Mouse (Mus musculus): ENCODE measurements at regions not wholly inside any gene's neighbourhood (a gene's known extent, or its start where the extent isn't known, plus 50 kb on each side); places are given as distances from the start of the nearest gene placed in this dataset.

DNA sequence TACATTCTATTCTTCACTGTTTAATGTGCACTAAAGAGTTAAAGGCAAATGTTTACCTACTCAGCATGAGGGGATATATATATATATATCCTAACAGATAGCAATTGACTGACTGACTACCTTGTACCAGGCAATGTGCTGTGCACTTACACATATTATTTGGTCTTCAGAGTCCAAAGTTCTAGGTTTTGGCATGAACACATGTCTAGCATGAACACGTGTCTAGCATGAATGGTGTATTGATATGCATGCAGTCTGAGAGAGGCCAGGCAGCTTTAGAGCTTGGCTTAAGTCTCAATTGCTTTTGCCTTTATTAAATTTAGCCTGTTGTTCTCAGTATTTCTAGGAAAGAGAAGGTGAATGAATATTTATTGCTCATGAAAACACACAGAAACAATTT, 161.4 kb downstream of the Btg1 start:
- DNase-seq (ENCODE audit: low spot score): no peak

DNA sequence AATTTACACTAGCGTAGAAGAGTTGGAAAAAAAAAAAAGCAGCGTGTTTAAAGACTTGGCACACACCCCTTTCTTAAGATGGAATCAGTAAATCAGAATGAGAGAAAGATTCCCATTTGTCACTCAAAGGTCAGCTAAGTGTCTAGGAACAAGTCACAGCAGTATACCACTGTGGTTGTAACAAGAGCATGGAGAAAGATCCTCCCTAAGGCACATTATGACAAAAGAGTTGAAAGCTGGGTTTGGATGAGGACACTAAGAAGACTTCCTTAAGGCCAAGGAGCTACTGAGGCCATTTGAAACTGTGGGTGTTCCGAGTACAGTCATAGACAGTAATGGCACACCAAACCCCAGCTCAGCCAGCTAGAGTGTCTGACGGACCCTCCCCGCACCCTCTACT, 167.2 kb downstream of the Btg1 start:
- no peak for DNase-seq (ENCODE audit: low spot score)

DNA sequence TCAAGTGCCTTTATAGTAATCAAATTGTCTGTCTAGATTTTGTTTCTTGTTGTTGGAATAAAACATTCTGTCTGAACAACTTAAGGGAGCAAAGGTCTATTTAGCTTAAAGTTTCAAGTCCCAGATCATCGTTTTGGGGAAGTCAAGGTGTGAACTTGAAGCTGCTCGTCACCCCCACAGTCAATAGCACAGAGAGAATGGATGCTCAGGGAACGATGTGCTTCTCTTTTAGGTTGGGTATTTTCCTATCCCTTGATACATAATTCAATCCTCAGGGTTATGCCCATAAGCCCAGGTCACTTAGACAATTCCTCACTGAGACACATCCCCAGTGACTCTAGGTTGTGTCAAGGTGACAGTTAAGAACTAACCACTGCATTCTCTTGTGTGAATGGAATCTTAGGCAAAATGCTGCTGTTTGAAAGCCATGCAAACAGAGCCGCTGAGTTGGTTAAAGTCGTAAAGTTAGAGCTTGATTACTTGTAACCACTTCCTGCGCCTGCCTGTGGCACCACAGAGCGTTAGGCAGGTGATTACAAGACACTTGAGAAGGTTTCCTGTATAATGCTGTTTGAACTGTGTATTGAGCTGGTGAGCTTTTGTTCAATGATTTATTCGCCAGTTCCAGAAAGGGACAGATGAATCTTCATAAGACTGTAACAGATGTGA, 170.2 kb downstream of the Btg1 start:
- DNase-seq (ENCODE audit: low spot score): no peak

DNA sequence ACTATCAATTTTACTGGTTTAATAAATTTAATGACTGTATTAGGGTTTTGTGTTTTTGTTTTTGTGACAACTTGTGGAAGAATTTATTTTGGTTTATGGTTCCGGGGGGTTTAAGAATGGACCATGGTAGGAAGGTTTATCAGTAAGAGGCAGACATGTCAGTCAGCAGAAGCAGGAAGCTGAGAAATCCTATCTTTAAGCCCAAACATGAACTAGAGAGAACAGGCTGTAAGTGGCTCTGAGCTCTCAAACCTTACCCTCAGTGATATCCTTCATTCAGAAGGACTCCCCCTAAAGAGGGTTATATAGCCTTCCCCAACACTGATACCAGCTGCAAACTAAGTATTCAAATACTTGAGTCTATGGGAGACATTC, 170.8 kb downstream of the Btg1 start:
- no peak for DNase-seq (ENCODE audit: low spot score)

DNA sequence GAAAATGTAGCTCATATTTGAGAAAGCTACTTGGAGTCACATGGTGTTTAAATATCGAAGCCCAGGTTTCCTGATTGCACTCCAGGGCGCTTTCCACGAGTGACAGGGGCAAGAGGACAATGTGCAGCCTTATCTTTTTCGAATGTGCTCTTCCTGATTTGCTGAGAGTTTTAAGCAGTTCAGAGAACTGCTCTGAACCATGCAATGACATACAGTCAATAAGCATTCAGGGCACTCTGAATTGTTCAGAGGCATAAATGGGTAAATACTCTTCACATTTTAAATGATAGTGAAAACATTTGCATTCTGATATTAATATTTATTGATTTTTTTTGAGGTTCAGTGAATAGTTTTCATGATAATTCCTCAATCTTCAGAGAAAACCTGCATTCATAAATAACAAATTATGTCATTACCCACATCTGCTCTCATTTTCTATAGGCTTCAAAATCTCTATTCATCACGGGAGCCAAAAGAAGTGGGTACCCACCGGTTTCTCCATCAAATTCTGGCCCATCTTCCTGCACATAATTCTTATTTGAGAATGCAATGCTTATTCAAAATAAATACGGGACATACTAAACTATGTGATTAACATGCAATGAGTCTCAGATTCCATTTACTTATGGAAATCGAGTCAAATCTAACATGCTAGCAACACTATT, 171.7 kb downstream of the Btg1 start:
- no peak for DNase-seq (ENCODE audit: low spot score)

DNA sequence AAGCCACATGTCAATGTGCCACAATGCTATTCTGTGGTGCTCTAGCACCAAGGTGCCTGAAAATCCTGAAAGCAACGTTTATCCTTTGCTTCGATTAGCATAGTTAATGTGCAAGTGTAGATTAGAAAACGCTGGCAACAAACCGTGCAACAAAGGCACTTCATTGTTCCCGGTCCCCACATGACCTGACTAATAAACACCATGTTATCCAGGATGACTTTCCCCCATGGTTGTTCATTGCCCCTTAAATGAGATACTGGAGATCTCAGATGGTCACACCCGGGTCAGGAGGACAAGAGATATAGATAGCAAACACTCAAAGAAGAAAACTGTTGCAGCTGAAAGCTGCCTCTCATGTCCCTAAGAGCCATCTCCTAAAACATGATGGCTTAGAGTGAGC, 180.3 kb downstream of the Btg1 start:
- DNase-seq (ENCODE audit: low spot score): no peak

DNA sequence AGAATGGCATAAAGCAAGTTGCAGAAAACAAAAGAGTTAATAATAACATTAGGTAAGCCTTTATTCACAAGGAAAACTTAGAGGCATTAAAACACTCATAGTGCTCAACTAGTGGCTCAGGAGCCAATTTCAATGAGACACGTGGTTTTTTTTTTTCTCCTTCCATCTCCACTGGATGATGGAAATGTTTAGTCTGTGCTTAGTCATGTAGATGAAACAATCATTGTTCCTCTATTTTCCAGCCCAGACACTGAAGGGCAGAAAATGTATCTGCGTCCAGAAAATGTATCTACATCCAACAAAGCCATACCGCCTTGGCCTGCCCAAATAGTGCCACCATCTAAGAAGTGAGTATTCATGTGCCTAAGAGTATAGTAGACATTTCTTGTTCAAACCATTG, 184.0 kb downstream of the Btg1 start:
- no peak for DNase-seq (ENCODE audit: low spot score)

DNA sequence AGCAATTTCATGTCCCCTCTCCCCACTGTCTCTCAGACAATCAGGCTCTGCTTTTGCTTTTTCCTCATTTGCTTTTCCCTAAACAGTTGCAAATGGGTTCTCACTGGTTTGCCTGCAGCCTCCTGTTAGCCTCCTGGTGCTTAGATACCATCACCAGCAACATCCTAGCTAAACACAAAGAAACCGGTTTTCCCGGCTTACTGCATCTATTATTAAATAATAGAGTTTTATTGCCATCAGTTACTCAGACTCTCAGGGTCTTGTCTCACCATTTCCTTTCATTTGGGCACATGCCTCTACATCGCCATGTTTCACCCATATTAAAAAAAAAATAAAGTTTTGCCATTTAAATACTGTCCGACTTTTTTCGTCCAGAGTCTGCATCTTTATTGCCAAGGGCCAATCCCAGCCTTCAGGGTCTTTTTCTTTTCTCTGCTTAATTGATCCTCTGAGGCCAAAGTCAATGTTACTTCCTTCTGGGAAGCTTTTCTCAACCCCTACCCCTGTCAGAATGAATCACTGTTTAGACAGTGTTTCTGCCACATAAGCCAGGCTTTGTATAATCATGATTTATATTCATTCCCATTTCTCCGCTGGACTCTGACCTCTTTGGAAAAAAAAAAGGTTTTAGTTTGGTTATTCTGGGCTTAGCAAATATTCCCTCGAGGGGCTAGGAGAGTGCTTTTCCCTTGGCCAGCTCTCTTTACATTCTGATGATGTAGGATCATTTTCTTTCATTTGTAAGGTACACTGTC, 187.4 kb downstream of the Btg1 start:
- no peak for DNase-seq (ENCODE audit: low spot score)

DNA sequence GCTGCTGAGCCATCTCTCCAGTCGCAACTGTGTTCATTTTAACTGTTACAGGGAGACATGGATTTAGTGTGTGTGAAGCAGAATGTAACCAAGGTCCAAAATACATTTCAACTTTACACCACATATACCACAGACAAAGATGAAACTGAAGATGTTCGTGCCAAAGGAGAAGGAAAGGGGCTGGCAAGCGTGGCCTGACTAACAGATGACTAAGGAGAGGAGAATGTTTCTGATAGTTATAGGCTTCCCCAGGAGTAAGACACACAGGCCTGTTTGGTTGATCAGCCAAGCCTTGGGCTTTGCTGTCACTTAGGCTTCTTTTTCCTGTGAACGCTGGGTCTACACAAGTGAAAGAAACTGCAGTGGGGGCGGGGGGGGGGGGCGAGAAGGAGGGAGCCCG, 189.8 kb downstream of the Btg1 start:
- no peak for DNase-seq (ENCODE audit: low spot score)

DNA sequence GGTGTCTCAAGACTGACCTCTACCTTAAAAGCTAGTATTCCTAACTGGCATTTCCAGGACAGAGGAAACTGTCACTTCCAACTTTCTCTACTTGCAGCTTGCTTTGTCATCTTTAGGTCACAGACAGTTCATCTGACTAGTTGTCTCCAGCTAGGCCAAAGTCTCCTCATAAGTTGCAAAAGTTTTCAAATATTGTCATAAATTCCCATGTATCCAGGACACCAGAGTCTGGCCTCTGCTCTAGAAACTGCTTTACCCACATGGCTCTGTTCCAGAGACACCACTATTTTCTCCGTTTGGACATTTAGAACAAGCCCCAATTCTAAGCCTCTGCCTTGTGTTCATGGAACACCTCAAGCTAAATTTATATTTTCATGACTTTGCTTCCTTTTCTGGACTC, 205.0 kb downstream of the Btg1 start:
- peak; percentile 38 for DNase-seq (ENCODE audit: low spot score)

DNA sequence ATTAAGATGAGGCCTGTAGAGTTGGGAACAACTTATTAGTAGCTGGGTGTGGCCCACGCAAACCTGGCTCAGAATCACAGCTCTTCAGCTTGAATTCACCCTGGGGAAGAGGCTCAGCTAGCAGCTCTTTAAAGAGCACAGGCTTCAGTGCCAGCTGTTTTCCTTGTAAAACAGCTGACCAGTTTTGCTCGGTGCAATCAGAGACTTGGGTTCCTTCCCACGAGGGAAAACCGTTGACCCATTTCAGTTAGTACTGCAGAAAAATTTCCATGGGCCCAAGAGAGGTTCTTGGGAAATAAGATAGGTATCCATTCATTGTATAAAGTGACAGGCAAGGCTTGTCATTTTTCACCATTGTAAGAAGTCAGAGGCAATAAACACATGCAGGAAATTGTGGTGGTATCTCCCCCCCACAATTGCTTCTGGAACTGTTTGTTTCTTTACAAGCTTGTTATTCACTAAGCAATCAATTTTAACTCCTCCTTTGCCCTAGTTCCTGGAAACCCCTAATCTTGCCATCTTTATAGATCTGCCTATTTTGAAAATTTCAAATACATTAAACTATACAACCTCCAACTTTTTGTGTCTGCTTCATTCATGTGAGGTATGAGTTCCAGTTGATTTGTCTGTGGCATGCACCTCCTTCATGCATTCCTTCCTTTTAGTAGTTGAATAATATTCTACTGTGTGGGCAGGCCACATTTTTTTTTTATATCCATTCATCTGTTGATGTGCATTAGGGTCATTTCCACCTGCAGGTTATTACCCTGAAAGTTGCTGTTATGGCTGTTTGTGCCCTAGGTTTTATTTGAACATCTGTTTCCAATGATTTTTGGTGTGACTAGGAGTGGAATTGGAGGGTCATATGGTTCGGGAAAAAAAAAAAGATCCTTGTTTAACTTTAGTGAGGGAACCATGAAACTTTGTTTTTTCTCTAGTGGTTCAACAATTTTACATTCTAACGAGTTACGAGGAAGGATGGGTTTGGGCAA, 205.8 kb downstream of the Btg1 start:
- peak; percentile 72 for DNase-seq (ENCODE audit: low spot score)

DNA sequence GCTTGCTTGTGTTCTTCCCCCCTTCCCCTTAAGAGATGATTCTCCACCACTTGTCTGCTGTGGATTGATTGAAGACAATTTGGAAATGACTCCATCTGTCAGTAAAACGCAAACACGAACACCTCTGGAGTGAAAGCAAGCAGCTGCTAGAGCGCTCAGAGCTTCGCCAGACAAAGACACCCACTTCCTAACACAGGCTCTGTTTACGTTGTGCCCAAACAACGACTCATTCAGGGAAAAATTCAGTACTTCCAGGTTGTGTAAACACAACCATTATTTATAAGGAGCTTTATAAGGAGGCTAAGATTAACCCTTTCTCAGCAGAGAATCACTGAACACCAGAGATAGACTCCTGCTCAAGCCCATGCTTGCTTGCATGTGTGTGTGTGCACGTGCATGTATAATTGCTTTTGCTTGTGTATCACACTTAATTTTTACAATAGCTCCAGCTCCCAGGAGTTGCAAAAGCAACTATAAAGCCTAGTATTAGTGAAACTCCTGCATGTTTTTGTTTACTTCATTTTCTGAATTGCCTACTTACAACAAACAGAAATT, 209.5 kb downstream of the Btg1 start:
- no peak for DNase-seq (ENCODE audit: low spot score)

DNA sequence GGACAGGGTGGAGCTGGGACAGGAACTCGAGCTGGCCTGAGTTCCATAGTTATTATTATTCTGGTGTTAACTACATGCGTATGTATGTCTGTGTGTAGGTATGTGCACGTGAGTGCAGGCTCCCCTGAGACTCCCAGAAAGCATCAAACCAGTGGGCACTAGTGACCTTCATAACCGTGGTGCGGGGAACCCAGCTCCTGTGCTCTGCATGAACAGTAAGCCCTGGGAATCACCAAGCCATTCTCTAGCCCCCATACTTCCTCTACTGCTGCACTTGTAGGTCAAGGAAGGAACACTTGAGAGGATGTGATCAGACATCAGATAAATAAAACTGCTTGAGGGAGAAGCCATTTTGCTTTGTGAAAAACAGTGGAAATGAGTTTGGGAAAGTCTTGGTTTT, 211.2 kb downstream of the Btg1 start:
- no peak for DNase-seq (ENCODE audit: low spot score)

DNA sequence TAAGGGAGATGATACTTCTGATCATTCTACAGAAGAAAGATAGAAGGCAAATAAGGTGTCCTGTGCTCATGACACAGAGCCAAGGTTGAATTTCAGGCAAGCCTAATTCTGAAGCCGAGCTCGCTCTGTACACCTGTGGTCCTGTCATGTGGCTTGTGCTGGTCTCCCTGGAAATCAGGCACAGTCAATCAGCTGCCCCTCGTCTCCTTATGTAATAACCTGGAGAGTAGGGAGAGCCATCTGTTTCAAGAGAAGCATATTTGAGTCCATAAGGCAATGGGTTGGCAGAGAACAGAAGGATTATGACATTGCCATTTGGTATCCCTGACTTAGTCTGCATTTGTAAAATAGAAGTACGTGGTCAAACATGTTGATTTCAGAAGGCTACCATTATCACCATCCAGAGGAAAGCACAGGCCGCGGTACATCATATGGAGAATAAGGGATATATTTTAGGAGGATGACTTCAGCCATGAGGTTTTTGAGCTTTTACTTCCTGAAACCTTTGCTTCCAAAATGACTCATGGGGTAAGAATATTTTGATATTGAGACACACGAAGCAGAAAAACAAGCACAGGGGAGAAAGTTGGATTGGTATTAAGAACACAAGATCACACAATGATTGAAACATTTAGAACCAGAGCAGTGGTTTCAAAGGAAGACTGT, 211.9 kb downstream of the Btg1 start:
- DNase-seq (ENCODE audit: low spot score): no peak

DNA sequence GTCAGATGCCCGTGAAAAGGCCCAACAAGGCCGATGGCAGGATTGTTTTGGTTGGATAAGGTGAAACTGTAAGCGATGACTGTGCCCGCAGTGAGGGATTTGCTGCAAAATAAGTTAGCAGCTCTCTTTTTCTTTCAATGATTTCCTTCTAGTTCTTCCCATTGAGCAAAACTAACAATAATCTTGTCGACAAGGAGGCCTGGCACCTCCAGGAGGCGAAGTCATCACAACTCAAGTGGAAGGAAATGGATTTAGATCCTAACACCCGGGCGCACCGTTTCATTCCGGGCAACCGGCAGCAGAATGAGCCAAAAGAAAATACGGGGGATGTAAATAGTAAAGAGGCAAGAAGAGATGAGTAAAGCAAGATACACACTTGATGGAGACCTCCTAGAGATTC, 214.3 kb downstream of the Btg1 start:
- no peak for DNase-seq (ENCODE audit: low spot score)

DNA sequence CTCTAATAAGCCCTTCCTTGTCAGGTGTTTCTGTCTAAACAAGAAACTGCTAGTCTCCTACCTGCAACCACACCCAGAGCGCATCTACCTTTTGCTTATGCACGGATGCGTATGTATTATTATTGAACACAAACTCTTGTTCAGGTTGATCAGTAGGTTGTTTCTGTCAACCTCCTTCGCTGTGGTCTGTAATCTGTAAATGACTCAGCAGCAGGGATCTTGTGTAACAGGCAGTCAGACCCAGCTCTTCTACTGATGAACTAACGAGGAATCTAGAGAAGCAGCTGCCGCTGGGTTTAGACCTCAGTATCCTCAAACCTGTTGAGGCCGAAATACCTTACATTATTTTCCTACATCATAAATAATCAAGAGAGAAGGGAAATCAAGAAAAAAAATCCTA, 220.4 kb downstream of the Btg1 start:
- DNase-seq (ENCODE audit: low spot score): no peak

DNA sequence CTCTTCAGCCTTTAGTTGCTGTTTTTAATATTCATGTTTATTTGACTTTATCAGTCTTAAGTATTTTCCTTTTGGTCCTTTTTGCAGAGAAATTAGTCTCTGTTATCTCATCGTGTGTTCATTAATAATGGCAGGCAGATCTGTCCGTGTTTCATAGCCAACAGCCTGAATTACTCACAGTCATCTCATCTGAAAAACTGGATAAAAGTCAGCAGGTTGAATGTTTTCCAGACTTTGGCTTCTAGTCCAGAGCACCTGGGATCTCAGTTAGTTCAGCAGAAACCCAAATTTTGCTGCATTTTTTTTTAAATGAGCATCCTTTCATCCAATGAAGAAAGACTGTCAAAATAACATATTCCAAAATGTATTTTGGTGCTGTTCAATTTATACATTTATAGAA, 224.3 kb downstream of the Btg1 start:
- no peak for DNase-seq (ENCODE audit: low spot score)

DNA sequence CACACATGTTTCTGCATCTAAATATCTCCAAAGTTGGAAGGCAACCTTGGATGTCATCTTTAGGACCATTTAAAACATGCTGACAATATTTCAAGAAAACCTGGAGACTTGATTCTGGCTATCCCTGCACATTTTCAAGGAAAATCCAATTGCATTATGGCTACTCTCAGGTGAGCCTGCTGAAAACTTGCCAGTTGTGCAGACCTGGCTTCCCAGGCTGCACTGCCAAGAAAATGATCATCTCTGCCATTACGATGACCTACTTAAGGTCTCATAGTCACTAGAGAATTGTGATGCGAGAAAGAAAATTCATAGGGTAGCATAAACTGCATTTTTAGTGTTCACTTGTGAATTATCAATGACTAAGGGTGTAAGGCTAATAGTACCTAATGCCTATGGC, 225.2 kb downstream of the Btg1 start:
- no peak for DNase-seq (ENCODE audit: low spot score)

DNA sequence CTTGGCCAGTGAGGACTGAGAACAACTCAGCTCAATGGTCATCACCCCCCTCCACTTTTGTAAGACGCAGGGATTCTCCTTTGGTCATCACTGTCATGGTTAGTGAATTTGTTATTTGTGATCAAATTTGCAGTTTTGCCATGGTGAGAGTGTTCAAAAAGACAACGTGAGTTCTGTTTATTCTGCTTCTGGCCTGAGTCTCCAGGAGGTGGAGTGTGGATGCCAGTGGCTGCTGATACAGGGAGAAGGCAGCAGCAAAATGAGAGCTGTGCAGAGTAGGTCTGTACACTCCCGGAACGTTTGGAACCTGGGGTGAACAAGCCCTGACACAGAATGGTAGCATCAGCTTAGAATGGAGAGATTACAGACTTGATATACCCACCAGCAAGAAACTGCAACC, 229.1 kb downstream of the Btg1 start:
- DNase-seq (ENCODE audit: low spot score): no peak

DNA sequence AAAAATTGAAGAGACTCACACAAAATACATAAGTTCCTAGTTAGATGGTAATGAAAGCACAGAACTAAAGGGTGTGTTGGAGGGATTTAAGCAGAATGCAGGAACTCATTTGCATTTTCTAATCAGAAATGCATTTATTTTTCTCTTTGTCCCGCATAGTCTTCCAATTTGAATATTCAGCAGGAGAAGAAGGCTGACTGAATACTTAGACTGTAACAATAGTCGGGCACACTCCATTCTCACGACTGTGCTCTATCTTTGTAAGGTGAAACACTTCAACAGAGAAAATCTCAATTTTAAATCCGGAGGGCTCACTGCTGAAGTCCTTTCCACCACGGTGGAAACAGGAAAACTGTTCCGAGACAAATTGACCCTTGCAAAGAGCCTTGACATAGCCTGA, 230.2 kb downstream of the Btg1 start:
- no peak for DNase-seq (ENCODE audit: low spot score)
